8 mouse cellular contexts compared by ENCODE assay signal in the genomic region with DNA sequence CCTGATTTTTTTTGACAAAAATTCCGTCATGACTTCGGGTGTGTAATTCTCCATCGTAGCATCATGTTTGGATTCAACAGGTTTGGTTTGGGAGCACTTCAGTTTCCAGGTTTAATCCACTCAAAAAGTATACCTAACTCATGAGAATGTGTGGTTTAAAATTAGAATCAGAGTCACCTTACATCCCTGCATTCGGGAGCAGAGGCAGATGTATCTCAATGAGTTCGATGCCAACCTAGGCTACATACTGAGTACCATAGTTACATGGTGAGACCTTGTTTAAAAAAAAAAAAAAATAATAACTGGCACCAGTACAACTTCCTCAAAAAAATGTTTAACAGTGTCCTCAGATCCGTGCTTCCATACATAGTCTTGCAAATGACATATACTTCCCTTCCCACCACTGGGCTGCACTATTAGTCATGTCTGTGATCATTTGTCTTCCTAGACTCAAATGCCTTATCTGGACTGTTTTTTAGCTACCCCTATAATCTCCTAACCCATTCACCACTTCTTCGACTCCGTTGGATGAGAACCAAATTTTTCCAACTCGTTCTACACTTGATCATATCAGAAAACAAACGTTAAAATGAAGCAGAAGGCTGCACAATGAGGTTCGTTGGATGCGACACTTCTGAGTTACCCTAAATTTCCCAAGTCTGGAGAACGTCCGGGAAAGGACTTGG. TPM values are rescaled to one million over a fixed set of nuclear protein-coding genes. Genes with fewer than 3 reads are reported as not detected.
DNase-seq lines count a peak whose midpoint lies in the region; ATAC-seq and TF ChIP-seq lines count a peak whose summit lies in the region.

No protein-coding gene starts in this region.

- 32% methylated on average over 14 of the region's 14 CpGs for WGBS in heart, embryonic 15.5 days
- 20% methylated on average over 14 of the region's 14 CpGs for WGBS in bone marrow, adult 2 months
- 32% methylated on average over 14 of the region's 14 CpGs for WGBS in hindbrain, embryonic 13.5 days
- 34% methylated on average over 14 of the region's 14 CpGs for WGBS in midbrain, embryonic 13.5 days

- intact Hi-C loops in heart, postnatal 10 days (cut with DNase I) = no loop called here
- intact Hi-C loops in left cerebral cortex, postnatal 25 days (cut with DNase I) = loop anchor here (2.0 to 5.0 kb wide), 3 partner anchors 23 to 199 kb away; a partner anchor contains a TSS

- peak overlapping the region; percentile 88 for H3K27ac ChIP-seq in heart, embryonic 15.5 days
- H3K27ac ChIP-seq in bone marrow, adult 2 months (ENCODE audit: control insufficient read depth, insufficient read depth, low read depth, low read length, poor library complexity) = peak overlapping the region; percentile 82
- H3K27ac ChIP-seq in hindbrain, embryonic 13.5 days = peak overlapping the region; percentile 94
- peak overlapping the region; percentile 94 for H3K27ac ChIP-seq in midbrain, embryonic 13.5 days

- peak overlapping the region; percentile 92 for H3K4me3 ChIP-seq in heart, embryonic 15.5 days
- H3K4me3 ChIP-seq in bone marrow, adult 2 months (replicated peaks; ENCODE audit: control insufficient read depth, low read depth, low read length) = peak overlapping the region; percentile 92
- peak overlapping the region; percentile 88 for H3K4me3 ChIP-seq in hindbrain, embryonic 13.5 days
- peak overlapping the region; percentile 88 for H3K4me3 ChIP-seq in midbrain, embryonic 13.5 days (replicated peaks)

- peak overlapping the region; percentile 73 for H3K4me2 ChIP-seq in heart, embryonic 15.5 days
- peak overlapping the region; percentile 67 for H3K4me2 ChIP-seq in hindbrain, embryonic 13.5 days
- peak overlapping the region; percentile 66 for H3K4me2 ChIP-seq in midbrain, embryonic 13.5 days (replicated peaks)

- 0 out of 2 replicates have a peak, but pooled peaks have one; percentile 23 for ATAC-seq in heart, embryonic 15.5 days (replicated peaks; ENCODE audit: insufficient number of reproducible peaks, insufficient read depth, low FRiP score, low read depth)
- ATAC-seq in hindbrain, embryonic 13.5 days (ENCODE audit: low FRiP score) = peak; percentile 44; the same call in 1 of the 2 replicates
- ATAC-seq in midbrain, embryonic 13.5 days = peak; percentile 44

- H3K9me3 ChIP-seq in heart, embryonic 15.5 days (replicated peaks) = no peaks in the 10 kb centered on the region
- H3K9me3 ChIP-seq in hindbrain, embryonic 13.5 days = no peaks in the 10 kb centered on the region
- H3K9me3 ChIP-seq in midbrain, embryonic 13.5 days = no peaks in the 10 kb centered on the region

- peaks cover 46% of the 10 kb centered on the region for H3K4me1 ChIP-seq in heart, embryonic 15.5 days (replicated peaks)
- peaks cover 1% of the 10 kb centered on the region; the same call in 1 of the 2 replicates for H3K4me1 ChIP-seq in bone marrow, adult 2 months (ENCODE audit: control insufficient read depth, insufficient read depth, low read length)
- H3K4me1 ChIP-seq in hindbrain, embryonic 13.5 days (replicated peaks) = peaks cover 44% of the 10 kb centered on the region
- peaks cover 43% of the 10 kb centered on the region for H3K4me1 ChIP-seq in midbrain, embryonic 13.5 days (replicated peaks)

- no peak for TF ChIP-seq POLR2A in bone marrow, adult 2 months (IDR thresholded peaks at IDR 0.05; ENCODE audit: borderline replicate concordance, control insufficient read depth, low read depth, low read length)

- no peak for TF ChIP-seq CTCF in bone marrow, adult 2 months (IDR thresholded peaks at IDR 0.05; ENCODE audit: control insufficient read depth, insufficient read depth, low read length)

- H3K36me3 ChIP-seq in heart, embryonic 15.5 days = 0 out of 2 replicates have a peak, but pooled peaks cover 4% of the 10 kb centered on the region
- H3K36me3 ChIP-seq in hindbrain, embryonic 13.5 days = peaks cover 8% of the 10 kb centered on the region; the same call in 1 of the 2 replicates
- H3K36me3 ChIP-seq in midbrain, embryonic 13.5 days = 0 out of 2 replicates have a peak, but pooled peaks cover 5% of the 10 kb centered on the region

- peak overlapping the region; percentile 87 for H3K9ac ChIP-seq in heart, embryonic 15.5 days
- H3K9ac ChIP-seq in hindbrain, embryonic 13.5 days = peak overlapping the region; percentile 91
- H3K9ac ChIP-seq in midbrain, embryonic 13.5 days (replicated peaks) = peak overlapping the region; percentile 88

- no peaks in the 10 kb centered on the region for H3K27me3 ChIP-seq in heart, embryonic 15.5 days
- H3K27me3 ChIP-seq in hindbrain, embryonic 13.5 days = no peaks in the 10 kb centered on the region
- H3K27me3 ChIP-seq in midbrain, embryonic 13.5 days = no peaks in the 10 kb centered on the region

- DNase-seq in heart, postnatal 10 days = no peak
- DNase-seq in left cerebral cortex, postnatal 25 days (ENCODE audit: low spot score in 2 of 2) = no peak
- DNase-seq in thymus, postnatal 10 days (ENCODE audit: low spot score in 2 of 2) = no peak
- DNase-seq in kidney, postnatal 14 days = no peak

RNA-seq across cellular contexts. Expression of a gene that starts 0.6 kb away (rescaled TPM):
- 196 and 285 TPM in 2 replicates for polyA plus RNA-seq in heart, embryonic 15.5 days (2015; fragmentation: Nextera tagmentation; extraction: Ambion mirVana)
- total RNA-seq in heart, postnatal 10 days (2021) = 100 to 1,000 TPM; 143 to 155 TPM
- polyA plus RNA-seq in bone marrow, adult 2 months (2011; ENCODE audit: insufficient read depth, insufficient read length, low replicate concordance, missing spikeins) = 81.1 and 169 TPM in 2 replicates
- 298 and 306 TPM in 2 replicates for polyA plus RNA-seq in hindbrain, embryonic 13.5 days (2015; fragmentation: Nextera tagmentation; extraction: Ambion mirVana)
- polyA plus RNA-seq in midbrain, embryonic 13.5 days (2015; fragmentation: Nextera tagmentation; extraction: Ambion mirVana) = 278 and 280 TPM in 2 replicates
- total RNA-seq in left cerebral cortex, postnatal 25 days (2021) = 10 to 100 TPM; 89.1 to 94.2 TPM

RNA-seq across cellular contexts. Expression of a gene that starts 5.3 kb away (rescaled TPM):
- 91.2 and 125 TPM in 2 replicates for polyA plus RNA-seq in heart, embryonic 15.5 days (2015; fragmentation: Nextera tagmentation; extraction: Ambion mirVana)
- total RNA-seq in heart, postnatal 10 days (2021) = 100 to 1,000 TPM; 106 to 116 TPM
- 6.7 and 17.2 TPM in 2 replicates for polyA plus RNA-seq in bone marrow, adult 2 months (2011; ENCODE audit: insufficient read depth, insufficient read length, low replicate concordance, missing spikeins)
- 49.1 and 54.9 TPM in 2 replicates for polyA plus RNA-seq in hindbrain, embryonic 13.5 days (2015; fragmentation: Nextera tagmentation; extraction: Ambion mirVana)
- 50.1 and 55.9 TPM in 2 replicates for polyA plus RNA-seq in midbrain, embryonic 13.5 days (2015; fragmentation: Nextera tagmentation; extraction: Ambion mirVana)
- total RNA-seq in left cerebral cortex, postnatal 25 days (2021) = 10 to 100 TPM in 1 of 2 experiments, 1 to 10 TPM in 1; 7.9 to 14.8 TPM

RNA-seq across cellular contexts. Expression of a gene that starts 8.6 kb away (rescaled TPM):
- 7.7 and 11.0 TPM in 2 replicates for polyA plus RNA-seq in heart, embryonic 15.5 days (2015; fragmentation: Nextera tagmentation; extraction: Ambion mirVana)
- total RNA-seq in heart, postnatal 10 days (2021) = 1 to 10 TPM; 6.6 to 8.1 TPM
- polyA plus RNA-seq in bone marrow, adult 2 months (2011; ENCODE audit: insufficient read depth, insufficient read length, low replicate concordance, missing spikeins) = 5.8 and 15.2 TPM in 2 replicates
- 5.9 and 6.0 TPM in 2 replicates for polyA plus RNA-seq in hindbrain, embryonic 13.5 days (2015; fragmentation: Nextera tagmentation; extraction: Ambion mirVana)
- 5.3 and 5.9 TPM in 2 replicates for polyA plus RNA-seq in midbrain, embryonic 13.5 days (2015; fragmentation: Nextera tagmentation; extraction: Ambion mirVana)
- total RNA-seq in left cerebral cortex, postnatal 25 days (2021) = 1 to 10 TPM; 1.7 to 2.8 TPM

RNA-seq across cellular contexts. Expression of a gene that starts 37.8 kb away (rescaled TPM):
- 41.9 and 51.6 TPM in 2 replicates for polyA plus RNA-seq in heart, embryonic 15.5 days (2015; fragmentation: Nextera tagmentation; extraction: Ambion mirVana)
- total RNA-seq in heart, postnatal 10 days (2021) = 10 to 100 TPM; 87.9 to 91.3 TPM
- 21.5 and 29.0 TPM in 2 replicates for polyA plus RNA-seq in bone marrow, adult 2 months (2011; ENCODE audit: insufficient read depth, insufficient read length, low replicate concordance, missing spikeins)
- 29.9 and 32.0 TPM in 2 replicates for polyA plus RNA-seq in hindbrain, embryonic 13.5 days (2015; fragmentation: Nextera tagmentation; extraction: Ambion mirVana)
- 22.3 and 27.5 TPM in 2 replicates for polyA plus RNA-seq in midbrain, embryonic 13.5 days (2015; fragmentation: Nextera tagmentation; extraction: Ambion mirVana)
- total RNA-seq in left cerebral cortex, postnatal 25 days (2021) = 10 to 100 TPM; 20.6 to 26.9 TPM

RNA-seq across cellular contexts. Expression of a gene that starts 49.8 kb away (rescaled TPM):
- 1.1 and 1.9 TPM in 2 replicates for polyA plus RNA-seq in heart, embryonic 15.5 days (2015; fragmentation: Nextera tagmentation; extraction: Ambion mirVana)
- total RNA-seq in heart, postnatal 10 days (2021) = not detected
- 0.80 TPM in 1 of 2 replicates, not detected in the other for polyA plus RNA-seq in bone marrow, adult 2 months (2011; ENCODE audit: insufficient read depth, insufficient read length, low replicate concordance, missing spikeins)
- polyA plus RNA-seq in hindbrain, embryonic 13.5 days (2015; fragmentation: Nextera tagmentation; extraction: Ambion mirVana) = 48.0 and 48.8 TPM in 2 replicates
- 44.3 and 52.3 TPM in 2 replicates for polyA plus RNA-seq in midbrain, embryonic 13.5 days (2015; fragmentation: Nextera tagmentation; extraction: Ambion mirVana)
- total RNA-seq in left cerebral cortex, postnatal 25 days (2021) = 1 to 10 TPM; 3.5 to 6.6 TPM
